Mouse (Mus musculus) megakaryocyte-erythroid progenitor cell, adult 5-6 weeks (primary cell): Measurements from ENCODE around the gene Tex9. TPM values are rescaled to one million over a fixed set of nuclear protein-coding genes. Genes with fewer than 3 reads are reported as not detected.
A peak's percentile ranks its signal among the peaks of the same experiment; 100 is the strongest.
"Not testable (repeated sequence)": the region's sequence is repeated elsewhere in the genome, so short reads cannot be mapped to it uniquely, and the experiment has no call there.

ENCODE experiments used
- ATAC-seq: replicated peaks from 2 replicates; pipeline ENCODE4 v1.8.0; 2016; ENCODE audit warnings: mild to moderate bottlenecking, inconsistent platforms; ENCODE audit not compliant: severe bottlenecking, poor library complexity, low FRiP score, low TSS enrichment
- total RNA-seq, 2 experiments: library from RNA; stranded (forward) in 1 of 2; stranded (reverse) in 1 of 2; fragments of 200-1000, 215-1000 nt in 1 of 2; fragments of >200 nt in 1 of 2; fragmentation: Nextera tagmentation in 1 of 2; gene quantifications; 2 replicates each; pipeline ENCODE4 v1.2.3; 2014 to 2017

The Tex9 gene
- total RNA-seq, 2 experiments from 2014 or later: 27.9 to 30.5 TPM

DNA sequence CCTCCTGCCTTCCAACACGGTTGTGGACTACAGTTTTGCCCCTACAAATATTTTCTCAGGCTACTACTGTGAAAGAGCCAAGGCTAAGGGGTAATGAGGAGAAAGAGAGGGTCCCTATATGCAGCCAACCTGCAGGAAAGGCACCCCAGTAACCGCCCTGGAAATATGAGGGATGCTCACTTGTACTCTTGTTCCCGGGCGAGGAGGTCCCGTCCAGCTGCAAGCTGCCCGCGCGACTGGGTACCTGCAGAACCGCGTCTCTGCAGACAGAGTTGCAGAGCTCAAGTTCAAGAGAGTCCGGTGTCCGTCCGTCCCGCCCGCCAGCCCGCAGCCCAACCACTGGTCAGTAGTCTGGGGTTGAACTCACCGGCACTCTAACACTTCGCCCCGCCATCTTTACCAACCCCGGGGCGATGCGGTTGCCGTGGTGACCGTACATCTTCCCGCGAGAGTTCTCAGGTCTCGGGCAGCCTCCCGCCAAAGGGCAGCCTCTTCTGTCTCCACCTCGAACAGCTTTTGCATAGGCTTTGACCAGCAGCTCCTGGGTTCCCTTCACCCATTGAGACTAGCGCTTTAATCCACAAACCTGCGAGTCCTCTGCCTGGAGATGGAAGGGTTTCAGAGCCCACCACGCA, 336 bp downstream of the Tex9 start:
- peak; percentile 97 for ATAC-seq

DNA sequence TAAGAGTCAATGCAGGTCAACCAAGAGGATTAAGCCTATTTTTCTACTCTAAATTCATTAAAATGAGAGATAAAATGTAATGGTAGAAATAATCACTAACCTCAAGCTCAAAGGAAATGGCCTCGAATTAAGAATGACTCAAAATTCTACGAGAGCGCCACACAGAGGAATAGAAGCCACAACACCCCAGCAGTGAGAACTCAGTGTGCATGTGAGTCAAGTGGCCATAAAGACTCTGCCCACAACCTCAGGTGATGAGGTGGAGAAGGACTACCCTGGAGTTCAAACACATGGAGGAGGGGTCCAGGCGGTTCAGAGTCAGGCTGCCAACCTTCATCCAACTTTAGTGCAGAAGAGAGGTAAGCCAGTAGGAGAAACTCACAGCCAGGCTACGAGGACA, 2.9 kb downstream of the Tex9 start:
- no peak for ATAC-seq

DNA sequence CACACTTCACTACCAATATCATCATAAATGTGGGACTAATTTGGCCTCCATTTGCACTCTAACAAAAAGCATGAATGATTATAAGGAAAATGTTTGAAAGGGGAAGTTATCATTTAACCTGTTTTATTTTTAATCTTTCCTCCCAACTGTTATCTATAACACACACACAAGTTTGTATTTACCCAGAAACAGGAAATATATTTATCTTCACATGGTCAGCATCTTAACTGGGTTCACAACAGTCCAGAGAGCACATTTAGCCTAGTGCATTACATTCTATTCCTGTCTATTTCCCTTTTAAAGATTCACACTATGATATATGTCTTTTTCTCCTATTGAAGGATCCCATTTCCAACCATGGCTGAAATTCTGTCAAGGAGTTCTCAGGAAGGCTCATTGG, 3.5 kb downstream of the Tex9 start:
- peak; percentile 48; the same call in 1 of the 2 replicates for ATAC-seq

DNA sequence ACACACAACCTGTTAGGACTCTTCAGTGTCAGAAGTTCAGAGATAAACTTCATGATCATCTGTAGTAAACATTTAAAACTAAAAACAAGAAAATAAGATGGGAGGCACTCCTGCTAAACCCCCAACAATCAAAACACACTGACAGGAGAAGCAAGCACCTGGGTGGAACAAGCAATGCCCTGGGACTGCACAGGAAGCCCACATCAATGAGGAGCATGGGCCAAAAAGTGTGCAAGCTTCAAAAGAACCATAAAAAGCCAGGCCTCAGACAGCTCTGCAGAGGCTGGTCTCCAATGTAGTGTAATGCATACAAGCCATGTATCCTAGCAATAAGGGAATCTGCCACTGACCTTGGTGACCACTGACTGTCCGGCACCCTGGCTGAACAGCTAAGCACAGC, 12.7 kb downstream of the Tex9 start:
- ATAC-seq: no peak

DNA sequence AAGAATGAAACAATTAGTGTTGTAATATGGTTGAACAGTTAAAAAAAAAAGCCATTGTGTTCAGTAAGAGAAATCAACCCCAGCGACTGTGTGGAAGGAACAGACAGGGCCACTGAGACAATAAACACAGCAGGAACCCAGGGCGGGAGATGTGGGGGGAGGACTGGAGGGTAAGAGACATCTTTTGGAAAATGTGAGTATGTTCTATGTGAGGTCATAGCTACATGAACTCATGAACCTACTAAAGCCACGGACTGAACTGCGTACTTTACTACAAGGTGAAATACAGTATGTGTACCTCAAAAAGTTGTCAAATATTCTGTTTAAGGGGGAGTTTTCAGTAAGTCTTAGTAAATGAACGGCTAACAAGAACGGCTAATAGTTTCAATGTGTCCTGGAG, 14.7 kb downstream of the Tex9 start:
- ATAC-seq: no peak

DNA sequence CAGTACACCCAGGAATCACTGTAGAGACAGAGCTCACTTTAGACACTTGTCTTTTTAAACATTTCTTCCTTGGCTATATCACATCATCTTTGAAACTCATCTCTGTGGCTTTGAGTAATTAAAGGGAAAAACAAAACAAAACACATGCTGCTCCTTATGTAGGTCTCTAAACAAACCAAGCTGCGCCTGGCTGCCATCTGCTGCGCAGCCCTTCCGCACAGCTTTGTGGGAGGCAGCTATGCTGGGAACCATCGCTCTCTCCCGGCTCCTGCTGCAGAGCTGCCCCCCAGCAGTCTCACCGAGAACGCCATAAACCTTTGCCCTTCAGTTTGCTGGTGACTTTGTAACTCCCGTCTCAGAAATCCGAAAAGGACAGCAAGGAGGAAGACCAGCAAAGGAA, 16.5 kb downstream of the Tex9 start:
- ATAC-seq: no peak

DNA sequence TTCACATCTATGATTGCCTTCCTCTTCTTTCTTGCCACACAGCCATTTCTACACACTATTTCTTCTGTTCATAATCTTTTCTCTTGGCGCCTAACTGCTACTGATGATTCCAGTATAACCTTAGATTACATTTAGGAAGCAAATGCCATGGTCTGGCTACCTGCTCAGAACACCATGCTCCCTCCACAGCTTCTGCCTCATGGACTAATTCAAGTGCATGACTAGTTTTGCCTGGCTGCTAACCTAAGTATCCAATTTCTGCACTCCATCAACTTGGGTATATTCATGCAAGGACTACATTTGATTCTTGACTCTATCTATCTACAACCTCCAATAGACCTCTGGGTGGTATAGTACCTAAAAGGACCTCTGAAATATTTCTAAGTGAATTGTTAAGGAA, 22.2 kb downstream of the Tex9 start:
- no peak for ATAC-seq

DNA sequence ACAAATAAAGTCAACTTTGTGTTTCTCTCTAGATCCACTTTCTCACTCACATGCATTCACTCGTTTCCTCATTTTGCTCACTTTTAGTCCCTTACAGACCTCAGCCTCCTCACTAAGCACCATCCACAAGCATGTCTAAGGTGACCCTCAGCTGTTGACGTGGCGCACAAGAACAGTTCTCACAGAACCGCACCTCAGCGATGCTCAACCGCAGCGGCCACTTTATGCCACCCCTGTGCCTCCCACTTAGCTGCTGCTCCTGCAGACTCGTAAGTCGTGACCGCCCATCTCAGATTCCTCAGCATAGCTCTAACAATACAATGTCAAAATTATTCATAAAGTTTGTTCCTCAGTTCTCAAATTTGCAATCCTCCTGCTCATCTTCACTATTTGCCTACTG, 23.4 kb downstream of the Tex9 start:
- ATAC-seq: no peak

DNA sequence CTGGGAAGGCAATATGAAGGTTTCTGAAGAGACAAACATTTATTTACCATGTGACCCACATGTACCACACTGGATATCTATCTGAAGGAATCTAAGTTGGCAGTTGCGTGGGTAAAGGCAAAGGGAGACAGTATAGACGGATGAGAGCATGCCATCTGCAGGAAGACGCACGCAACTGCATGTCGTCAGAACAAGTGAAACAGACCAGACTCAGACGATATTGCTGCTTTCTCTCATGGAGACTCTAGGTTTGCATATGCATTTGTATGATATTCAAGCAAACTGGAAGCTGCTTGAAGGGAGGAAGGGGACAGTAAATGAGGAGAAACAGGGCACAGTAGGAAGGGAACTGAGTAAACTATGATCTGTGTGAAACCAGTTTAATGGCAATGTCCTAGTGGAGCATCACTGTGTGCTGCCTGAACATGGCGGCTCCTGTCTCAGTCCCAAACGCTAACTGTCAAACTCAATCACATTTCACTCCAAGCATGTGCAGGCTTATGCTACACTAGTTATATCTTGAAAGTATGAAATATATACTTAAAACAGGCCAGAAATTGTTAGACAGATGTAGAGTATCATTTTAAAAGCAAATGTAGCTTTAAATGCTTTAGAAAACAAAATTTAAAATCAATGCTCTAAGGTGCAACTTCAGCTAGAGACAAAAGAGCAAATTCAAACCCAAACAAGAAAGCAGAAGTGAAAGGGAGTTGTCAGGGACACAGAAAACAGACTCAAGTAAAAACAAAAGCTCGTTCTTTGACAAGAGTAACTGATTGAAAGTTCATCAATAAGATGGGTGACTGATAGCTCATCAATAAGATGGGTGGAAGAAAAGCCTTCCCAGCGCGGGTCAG, 24.2 kb downstream of the Tex9 start:
- ATAC-seq: peak; percentile 86

DNA sequence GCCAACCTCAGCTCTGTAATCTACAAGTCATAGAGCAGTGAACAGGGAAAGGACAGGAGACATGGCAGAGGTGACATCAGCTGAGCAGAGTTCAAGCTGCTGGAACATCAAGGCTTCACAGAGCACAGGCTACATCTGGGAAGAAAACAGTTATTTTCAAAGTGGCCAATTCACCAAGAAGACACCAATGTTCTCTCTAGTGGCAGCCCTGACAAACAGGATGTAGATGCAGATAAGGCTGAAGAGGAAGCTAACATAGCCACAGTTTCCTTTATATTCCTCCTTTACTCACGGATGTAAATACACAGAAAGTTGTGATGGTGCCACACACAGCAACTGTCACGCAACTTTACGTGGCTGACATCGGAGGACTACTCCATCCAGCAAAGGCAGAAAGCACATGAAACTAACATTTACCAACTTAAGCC, 26.2 kb downstream of the Tex9 start:
- peak; percentile 56 for ATAC-seq

DNA sequence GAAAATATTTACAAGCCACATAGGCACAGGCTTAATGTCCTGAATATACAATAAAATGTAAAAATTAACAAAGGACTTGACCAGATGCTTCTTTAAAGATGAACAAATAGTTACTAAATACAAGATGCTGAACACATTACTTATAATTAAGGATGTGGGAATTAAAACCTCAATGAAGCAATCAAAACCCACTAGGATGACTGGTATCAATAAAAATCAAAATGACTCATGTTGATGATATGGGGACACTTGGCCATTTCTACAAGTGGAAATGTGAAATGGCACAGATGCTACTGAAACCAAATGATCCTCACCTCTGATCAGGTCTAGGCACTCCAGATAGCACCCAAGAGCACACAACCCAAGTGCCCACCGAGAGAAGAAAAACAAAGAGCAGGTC, 27.2 kb downstream of the Tex9 start:
- ATAC-seq: no peak

DNA sequence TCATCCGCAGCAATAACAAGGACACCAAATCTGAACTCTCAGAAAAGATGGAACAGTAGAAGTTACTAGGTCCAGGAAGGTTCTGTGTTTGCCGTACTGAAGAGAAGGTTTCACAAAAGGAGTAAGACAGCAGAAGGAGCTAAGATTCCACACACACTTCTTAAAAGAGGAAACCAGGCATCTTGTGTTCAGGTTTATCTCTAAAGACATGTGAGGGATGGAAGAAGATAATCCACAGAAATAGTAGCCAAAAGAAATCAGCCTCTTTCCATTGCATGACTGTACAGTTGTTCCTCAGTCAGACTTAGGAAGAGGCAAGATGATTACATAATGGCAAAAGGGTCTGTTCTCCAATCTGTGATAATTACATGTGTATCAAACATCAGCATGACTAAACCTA, 29.6 kb downstream of the Tex9 start:
- ATAC-seq: no peak

DNA sequence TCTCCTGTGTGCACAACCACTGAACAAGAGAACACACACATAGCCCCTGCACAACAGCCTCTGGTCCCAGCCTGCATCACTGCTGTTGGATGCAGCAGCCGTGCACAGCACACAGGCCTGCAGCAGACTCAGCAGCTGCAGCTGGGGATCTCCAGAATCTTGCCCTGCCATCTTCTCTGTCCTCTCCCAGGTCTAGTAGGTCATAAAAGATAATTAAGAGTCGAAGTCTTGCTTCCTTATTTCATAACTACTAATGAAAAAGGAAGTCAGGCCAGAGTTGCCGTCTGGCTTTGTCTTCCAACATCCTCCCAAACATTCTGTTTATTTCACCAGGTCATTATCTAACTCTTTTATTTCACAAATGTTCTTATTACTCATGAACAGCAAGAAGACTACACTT, 31.2 kb downstream of the Tex9 start:
- ATAC-seq: no peak

DNA sequence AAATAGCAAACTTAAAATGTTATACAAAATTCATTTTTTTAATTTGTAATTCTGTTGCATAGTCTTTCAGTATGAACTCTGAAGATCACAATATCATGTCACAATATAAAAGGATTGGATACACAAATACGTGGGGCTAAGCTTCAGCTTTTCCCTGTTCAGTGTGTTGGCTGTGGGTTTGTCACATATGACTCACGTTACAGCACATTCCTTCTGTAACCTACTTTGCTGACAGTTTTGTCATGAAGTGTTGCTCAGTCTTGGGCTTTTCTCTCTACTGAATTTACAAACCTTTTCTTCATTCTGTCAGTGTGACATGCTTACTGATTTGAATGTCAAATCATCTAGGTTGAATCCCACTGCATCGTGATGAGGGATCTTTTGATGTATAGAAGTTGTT, 32.3 kb downstream of the Tex9 start:
- no peak for ATAC-seq

DNA sequence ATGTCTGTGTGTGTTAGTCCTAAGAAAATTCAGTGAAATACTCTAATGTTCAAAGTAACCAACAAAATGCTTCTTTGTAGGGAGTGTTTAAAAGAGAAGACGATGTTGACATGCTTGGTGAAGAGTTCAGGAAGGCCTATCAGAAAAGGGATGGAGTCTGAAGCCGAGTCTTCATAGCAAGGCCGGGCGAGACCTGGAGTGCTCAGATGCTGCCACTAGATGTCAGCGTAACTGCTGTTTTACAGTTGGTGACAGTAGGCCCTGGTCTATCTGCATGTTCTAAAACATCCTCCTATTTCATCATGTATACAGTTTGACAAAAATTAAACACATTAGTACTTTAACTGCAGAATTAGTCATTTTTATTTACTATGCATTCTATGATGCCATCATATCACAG, 33.8 kb downstream of the Tex9 start:
- ATAC-seq: peak; percentile 81; the same call in 1 of the 2 replicates

DNA sequence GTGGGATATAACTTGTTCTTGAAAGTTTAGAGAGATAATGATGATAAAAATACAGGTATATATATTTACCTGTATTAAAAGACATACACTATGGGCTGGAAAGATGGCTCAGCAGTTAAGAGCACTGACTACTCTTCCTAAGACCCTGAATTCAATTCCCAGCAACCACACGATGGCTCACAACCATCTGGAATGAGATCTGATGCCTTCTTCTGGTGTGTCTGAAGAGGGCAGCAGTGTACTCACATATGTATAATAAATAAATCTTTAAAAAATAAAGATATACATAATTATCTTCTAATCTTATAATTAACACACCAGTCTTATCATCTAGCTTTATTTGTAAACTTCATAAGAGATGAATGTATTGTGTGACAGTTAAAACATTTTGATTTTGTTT, 35.6 kb downstream of the Tex9 start:
- no peak for ATAC-seq

DNA sequence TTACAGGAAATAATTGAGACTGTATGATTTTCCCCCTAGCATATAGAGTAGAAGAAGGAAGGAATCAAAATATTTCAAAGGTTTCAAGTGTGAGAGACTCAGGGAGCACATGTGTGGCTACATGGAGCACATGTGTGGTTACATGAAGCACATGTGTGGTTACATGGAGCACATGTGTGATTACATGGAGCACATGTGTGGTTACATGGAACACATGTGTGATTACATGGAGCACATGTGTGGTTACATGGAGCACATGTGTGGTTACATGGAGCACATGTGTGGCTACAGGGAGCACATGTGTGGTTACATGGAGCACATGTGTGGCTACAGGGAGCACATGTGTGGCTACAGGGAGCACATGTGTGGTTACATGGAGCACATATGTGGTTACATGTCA, 37.7 kb downstream of the Tex9 start:
- not testable (repeated sequence) for ATAC-seq

DNA sequence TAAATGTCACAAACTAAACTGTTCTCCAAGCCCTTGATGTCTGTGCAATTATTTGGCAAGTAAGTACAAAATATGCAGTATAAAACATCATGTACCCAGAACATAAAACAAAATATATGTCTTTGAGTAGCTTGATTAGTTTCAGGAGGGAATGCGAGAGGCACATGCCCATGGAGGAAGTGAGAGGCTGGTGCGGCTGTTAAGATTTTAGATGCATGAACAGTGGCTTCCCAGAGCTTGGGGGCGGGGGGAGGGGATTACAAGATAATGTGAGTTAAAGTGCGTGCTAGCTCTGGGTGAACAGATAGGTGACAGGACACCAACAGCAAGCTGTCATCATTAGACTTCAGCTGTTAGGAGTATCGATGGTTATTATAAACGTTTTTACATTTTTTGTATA, 40.9 kb downstream of the Tex9 start:
- ATAC-seq: 0 out of 2 replicates have a peak, but pooled peaks have one; percentile 30

DNA sequence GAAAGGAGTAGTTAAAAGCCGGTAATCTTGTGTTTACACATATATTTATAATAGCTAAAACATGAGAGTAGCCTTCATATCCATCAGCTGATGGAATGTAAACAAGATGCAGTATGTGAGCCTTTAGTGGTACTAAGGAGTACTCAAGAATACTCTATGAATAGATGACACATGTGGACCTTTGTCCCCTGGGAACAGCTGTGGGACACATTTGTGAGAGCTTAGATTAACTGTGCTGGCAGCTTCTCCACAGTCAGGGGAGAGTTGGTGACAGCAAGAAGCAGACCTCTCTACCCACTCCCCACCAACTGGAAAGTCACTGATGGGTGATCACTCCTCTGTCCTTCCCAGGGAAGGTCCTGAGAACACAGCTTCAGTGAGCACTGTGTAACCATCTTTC, 41.6 kb downstream of the Tex9 start:
- ATAC-seq: no peak

DNA sequence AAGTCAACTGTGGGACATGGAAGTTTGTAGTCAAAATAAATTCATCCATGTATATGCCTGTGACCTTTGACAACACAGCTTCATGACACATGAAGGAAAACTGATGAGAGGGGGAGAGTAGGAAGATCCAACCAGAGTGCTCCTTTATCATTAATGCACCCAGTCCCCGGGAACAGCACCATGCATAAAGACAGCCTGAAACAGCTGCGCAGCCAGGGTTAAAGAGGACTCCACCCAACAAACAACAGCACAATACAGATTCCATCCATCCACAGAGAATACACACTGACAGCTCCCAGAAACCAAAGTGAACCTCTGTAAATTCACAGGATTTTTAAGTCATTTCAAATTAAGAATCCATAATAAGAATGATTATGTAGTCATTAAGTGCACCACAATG, 42.2 kb downstream of the Tex9 start:
- ATAC-seq: no peak

DNA sequence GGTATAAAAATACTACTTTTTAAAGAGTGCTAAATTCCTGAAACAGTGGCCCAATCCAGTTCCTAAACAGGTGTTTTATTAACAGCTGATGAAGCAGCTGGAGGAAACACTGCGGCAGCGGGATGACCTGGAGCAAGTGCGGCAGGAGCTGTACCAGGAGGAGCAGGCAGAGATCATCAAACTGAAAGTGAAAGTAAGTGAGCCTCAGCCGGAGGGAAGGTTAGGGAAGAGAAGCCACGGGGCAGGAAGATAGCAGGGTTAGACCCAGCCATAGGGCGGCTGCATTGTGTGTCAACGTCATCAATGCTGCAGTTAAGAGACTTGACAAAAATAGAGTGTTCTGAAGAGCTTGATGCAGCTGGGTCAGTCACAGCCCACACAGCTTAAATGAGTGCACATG, 42.6 kb downstream of the Tex9 start:
- ATAC-seq: peak; percentile 59
